Mouse (Mus musculus) cerebellum, adult (tissue): ENCODE measurements around the gene Vmn1r196.
"Not testable (repeated sequence)": the region's sequence is repeated elsewhere in the genome, so short reads cannot be mapped to it uniquely, and the experiment has no call there.

Experiments
- ATAC-seq: cut with Nextera tagmentation; 2 replicates; pipeline ENCODE4 v1.9.2; 2017; ENCODE audit warnings: mild to moderate bottlenecking, moderate library complexity, mixed read lengths; ENCODE audit not compliant: insufficient number of reproducible peaks, low FRiP score, low TSS enrichment

Gene Vmn1r196

DNA sequence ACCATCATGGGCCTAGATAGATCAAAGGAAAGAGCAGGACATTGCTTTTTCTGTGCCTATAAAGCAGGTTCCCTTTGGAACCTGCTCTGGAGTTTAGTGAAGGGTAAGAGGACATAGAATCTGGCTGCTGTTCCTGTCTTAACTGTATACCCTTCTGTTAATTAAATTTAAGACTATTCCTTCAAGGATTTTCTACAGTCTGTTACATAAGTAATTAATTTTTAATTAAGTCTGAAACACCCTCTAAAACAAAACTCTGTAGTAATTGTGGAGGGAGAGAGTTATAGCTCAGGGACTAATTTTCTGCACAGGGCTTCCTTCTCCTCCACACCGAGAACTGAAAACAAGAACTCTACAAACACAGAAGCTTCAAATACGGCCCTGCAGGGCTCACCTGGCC lies at the start of gene Vmn1r196:
TSS of gene Vmn1r196 (plus strand) at position 301 of the 400 bp plus-strand sequence.
- ATAC-seq = no peak

DNA sequence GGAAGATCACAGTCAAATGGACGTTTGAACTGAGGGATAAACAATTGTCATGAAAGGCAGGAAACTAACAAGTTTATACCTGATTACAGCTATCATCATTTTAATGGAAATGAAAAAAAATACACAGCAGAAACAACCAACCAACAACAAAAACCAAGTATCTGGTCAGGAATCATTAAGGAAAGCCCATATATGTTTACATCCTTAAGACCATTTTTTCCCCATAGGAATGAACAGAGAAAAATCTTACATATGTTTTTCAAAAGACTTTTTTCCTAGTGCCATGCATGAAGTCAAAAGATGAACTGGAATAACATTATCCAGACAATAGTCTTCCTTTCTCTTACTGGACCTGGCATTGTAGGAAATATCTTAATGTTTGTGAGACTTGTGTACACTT lies 45.8 kb upstream of the Vmn1r196 start, which contains the start of gene Vmn1r194:
TSS of gene Vmn1r194 (plus strand) at position 301 of the 400 bp plus-strand sequence.
- no peak for ATAC-seq

DNA sequence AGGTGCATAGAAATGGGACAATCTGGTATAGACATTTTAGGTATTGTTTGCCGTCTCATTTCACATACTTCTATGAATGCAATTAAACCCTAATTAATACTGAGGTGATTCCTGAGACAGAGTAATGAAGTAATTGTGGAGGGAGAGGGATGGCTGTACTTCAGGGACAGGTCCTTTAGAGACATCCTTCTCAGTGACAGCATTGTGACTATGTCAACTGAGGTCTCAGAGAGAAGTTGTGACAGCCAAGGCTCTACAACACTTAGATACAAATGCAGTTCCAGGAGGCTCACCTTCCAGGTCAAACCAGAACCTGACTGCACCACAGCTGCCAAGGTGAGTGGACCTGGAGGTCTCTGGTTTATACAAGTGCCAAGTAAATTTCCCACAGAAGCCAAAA lies 19.5 kb upstream of the Vmn1r196 start, which contains the start of gene Vmn1r195:
TSS of gene Vmn1r195 (plus strand) at position 301 of the 400 bp plus-strand sequence.
- not testable (repeated sequence) for ATAC-seq

DNA sequence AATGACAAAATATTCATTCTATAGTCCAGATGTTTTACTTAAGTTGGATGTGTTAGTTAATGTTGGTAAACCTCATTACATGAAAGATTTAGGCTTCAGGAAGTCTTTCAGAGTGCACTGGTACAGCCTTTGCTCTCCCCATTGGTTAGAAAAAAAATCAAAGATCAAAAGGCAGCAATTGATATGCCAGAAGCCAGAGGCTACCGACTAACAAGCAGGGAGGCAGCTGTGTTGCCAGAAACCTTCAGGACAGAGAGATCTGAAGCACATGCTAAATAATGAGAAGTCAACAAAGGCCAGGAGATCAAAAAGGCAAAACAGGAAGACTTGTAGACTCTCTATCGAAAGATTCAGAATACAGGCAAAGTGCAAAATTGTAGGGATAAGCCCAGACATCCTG lies 18.0 kb upstream of the Vmn1r196 start:
- no peak for ATAC-seq

- ATAC-seq = no peak
Observed at GRCm38 (mm10) chr13:22284578-22284977, 5.1 kb upstream of the Vmn1r196 start.

DNA sequence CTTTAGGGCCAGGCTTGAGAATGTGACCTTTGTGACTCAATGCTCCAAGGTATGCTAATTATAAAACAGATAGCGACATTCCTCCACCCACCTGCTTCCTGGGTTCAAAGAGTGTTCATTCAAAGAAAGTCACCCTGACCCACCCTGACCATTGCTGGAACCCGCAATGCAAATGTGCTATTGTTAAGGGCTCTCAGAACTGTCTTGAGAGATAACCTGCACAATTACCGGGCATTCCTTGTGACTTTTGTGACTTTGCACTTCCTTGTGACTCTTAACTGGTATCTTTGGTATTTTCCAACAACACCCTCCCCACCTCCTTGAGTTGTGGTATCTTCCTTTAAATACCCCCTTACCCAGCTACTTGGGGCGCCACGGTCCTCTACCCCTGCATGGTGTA lies 18.4 kb downstream of the Vmn1r196 start:
- ATAC-seq = not testable (repeated sequence)

GRCm38 (mm10) chr13:22315361-22315760 lies 25.6 kb downstream of the Vmn1r196 start:
- no peak for ATAC-seq

GRCm38 (mm10) chr13:22317366-22317765 lies 27.6 kb downstream of the Vmn1r196 start:
- no peak for ATAC-seq

DNA sequence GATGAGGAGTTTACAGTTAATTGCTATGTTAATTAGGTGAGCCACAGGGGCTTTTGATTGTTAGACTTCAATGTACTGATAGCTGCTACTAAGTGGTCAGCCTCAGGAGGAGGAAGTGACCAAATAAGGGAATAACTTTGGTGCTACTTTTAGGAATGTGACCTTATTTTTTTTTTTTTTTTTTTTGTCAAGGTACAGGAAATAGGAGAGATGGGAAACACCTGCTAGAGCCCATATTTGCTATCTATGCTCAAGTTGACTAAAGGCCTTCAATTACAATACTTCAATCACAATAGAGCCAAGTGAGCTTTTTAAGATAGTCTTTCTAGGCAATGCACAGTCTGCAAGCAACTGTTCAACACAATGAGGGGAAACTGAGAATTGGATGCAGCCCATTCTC lies 30.4 kb downstream of the Vmn1r196 start:
- ATAC-seq = no peak

DNA sequence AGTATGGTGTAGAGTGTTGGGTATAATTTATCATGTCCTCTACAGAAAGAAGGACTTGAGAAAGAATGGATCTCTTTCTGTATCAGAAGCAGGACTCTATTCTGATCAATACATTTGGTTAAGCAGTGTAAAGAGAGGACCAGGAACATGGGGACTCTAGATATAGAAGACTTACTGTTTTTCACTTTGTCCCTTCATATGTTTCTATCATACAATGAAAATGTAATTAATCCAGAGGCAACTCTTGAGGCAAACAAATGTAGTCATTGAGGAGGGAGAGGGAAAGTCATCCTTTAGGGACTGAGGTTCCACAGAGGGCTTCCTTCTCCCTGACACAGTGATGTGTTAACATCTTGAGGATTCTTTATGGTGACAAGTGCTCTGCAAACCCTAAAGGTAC lies 34.6 kb downstream of the Vmn1r196 start, which contains the start of gene Vmn1r197:
TSS of gene Vmn1r197 (plus strand) at position 301 of the 400 bp plus-strand sequence.
- no peak for ATAC-seq

- no peak for ATAC-seq
Observed at GRCm38 (mm10) chr13:22333269-22333668, 43.5 kb downstream of the Vmn1r196 start.

GRCm38 (mm10) chr13:22335565-22335964 lies 45.8 kb downstream of the Vmn1r196 start:
- no peak for ATAC-seq
